Mouse (Mus musculus): ENCODE measurements around the gene Pex14.
"Not testable (repeated sequence)": the region's sequence is repeated elsewhere in the genome, so short reads cannot be mapped to it uniquely, and the experiment has no call there.

The Pex14 gene

DNA sequence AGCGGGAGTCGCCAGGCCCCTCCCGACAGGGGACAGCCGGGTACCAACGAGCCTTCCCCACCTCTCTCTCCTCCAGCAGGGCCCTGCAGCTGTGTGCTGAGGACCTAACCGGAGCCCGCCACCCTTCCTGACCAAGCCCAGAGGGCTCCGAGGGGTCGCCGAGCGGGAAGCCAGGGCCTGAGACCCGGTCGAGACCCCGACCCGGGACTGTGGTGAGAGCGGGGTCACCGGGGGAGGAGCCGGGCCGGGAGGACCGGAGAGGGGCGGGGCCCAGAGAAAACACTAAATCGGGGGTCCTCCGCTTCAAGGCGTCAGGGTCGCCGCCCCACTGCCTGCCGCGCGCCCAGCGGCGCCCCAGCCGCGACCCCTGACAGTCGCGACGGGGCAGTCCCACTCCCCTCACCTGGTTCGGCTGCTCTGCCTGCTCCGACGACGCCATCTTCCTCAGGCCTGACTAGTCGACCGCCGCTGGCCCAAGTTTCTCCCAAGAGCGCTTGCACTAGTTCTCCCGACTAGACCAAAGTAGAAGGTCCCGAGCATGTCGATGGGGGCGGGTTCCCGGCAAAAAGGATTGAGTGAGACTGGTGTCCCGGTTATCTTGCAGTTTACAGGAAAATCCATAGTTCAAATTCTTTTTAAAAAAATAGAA is at the start of gene Pex14:
TSS of gene Pex14 (minus strand) at position 508 of the 649 bp plus-strand sequence.
- DNase-seq (ENCODE audit: extremely low spot score, low read depth, low spot score), result peak; percentile 52

DNA sequence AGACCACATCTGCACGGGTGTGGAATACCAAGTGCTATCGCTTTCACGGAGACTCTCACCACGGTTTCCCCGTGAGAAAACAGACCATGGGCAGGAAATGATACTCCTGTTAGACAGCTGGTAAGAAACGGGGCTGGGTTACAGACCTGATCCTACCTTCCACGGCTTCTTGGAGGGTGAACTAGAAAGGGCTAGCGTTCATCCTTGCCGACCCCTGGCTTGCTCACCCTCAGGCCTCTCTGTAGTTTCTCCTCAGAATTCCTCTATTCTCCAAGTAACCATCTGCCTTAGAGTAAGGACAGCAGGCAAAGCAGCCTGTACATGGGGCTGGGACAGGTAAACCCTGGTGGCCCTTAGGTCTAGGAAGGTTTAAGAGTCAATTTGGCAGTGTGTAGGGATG is 49.5 kb upstream of the Pex14 start:
- DNase-seq (ENCODE audit: extremely low spot score, low read depth, low spot score), result no peak

DNA sequence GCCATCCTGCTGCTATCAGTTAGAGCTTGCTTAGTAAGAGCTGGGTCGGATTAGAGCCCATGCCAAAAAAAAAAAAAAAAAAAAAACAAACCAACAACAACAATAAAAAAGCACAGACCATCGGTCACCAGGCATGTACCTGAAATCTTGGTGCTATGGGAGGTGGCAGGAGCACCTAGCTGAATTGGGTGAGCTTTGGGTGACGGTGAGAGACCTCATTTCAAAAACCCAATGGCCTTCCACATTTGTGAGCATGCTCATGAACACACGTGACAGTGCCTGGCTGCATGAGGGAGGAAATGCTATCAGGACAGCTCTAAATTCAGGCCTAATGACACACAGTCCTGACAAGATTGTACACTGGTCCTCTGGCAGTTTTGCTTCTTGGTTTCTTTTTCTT is 48.4 kb upstream of the Pex14 start:
- no peak for DNase-seq (ENCODE audit: extremely low spot score, low read depth, low spot score)

DNA sequence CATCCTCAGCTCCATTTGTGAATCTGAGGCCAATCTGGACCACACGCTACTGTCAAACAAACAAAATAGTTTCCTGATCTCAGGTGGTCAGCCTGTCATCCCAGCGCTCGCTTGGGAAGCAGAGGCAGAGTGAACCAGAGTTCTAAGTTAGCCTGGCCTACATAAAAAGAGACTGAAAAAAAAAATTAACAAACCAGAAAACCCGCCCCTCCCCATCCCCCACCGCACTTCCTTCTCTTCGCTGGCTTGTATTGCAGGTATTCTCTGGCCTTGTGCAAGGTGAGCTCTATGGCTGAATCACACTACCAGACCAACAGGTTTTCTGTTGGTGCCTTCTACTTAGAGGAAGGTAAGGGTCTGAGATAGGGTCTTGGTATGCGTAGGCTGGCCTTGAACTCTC is 47.9 kb upstream of the Pex14 start:
- no peak for DNase-seq (ENCODE audit: extremely low spot score, low read depth, low spot score)

DNA sequence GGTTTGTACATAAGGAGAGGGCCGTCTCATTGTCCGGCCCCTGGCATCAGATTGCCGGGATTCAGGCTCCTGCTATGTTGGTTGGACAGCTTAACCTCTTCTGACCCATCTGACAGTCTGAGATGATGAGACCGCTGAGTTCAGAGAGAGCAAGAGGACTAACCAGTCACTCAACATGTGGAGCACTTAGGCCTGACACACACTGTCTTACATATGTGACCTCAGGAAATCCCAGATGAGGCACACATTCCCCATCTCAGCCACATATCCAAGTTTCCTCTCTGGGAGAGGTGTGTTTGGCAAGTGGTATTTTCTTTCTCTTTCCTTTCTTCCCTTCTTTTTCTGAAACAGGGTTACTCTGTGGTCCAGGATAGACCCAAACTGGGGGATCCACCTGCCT is 45.5 kb upstream of the Pex14 start:
- DNase-seq (ENCODE audit: extremely low spot score, low read depth, low spot score), result no peak

DNA sequence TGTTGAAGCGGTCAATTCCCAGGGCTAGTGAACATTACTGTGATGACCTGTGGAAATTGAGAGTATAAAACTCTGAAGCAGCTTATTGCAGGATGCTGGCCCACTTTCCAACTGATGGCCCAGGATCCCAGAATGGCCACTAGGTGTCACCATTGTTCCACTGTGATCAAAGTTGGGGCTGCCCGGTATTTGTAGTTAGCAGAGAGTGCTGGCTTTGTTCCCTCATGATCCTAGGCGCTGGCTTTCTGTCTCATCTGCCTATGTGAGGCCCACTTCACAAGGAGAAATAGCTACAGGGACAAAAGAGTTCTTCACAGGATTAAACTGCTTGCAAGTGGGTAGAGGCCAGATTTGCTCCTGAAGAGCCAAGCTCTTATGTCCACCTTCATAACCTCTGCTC is 44.8 kb upstream of the Pex14 start:
- peak; percentile 74 for DNase-seq (ENCODE audit: extremely low spot score, low read depth, low spot score)

DNA sequence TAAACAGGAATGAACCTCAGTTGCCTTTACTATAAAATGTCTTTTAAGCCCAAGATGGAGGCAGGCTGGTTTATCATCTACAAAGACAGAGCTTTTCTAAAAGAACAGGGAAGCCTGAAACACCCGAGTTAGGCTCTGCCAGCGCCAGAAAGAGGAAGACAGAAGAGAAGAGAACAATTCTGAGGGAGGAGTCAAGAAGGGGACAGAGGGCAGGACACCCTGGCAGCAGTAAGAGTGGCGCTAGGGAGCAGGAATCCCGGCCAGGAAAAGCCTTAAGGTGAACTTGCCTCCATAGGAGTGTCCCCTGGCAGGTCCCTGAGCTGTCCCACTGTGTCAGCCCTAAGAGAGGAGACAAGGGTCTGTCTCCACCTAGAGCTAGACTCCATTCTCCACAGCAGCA is 43.9 kb upstream of the Pex14 start:
- no peak for DNase-seq (ENCODE audit: extremely low spot score, low read depth, low spot score)

DNA sequence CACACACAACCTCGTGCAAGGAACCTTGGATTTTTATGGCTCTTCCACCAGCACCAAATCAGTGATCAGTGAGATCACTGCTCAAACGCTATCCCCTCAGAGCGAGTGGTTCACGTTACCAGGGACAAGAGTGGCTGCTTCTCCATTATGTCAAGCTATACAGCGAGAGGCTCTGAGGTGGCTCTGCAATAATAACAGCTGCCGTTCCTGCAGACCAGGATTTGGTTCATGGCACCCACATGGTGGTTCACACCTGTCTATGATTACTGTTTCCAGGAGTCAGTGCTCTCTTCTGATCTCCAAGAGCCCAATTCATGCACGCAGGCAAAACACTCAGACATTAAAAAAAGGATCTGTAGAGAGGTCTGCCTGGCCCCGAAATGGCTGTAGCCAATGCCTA is 38.8 kb upstream of the Pex14 start:
- no peak for DNase-seq (ENCODE audit: extremely low spot score, low read depth, low spot score)

DNA sequence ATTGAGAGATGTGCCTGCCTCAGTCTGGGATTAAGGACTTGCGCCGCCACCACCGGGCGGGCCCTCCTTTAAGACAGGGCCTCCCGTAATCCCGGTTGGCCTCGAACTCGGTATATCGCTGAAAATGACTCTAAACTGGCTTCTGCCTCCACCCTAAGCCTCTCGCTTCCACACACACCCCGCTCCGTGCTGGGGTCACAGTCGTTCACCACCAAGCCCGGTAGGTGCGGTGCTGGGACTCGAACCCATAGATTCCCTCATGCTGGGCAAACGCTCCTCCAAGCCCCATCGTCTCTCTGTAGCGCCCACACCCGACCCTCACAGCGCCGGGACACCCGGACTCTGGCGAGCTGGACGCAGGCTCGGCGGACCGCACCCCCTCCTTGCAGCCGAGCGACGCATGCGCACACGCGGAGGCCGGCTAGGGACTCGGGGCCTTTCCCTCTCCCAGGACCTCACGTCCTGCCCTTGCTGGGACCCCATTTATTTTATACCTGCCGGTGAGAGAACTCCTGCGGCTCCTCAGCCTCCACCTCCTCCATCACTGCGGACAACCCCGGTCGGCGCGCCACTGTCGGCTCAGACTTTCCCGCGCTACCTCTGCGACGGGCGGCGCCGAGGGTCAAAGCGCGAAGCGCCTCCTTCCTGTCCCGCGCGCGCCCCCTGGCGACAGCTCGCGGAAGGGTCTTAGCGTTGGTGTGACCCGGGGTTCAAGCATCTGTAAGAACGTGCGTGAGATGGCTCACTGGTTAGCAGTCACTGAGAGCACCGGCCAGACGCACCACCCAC is 37.5 kb upstream of the Pex14 start, which contains the start of gene Cenps:
TSS of gene Cenps (minus strand) at position 648 of the 789 bp plus-strand sequence.
- DNase-seq (ENCODE audit: extremely low spot score, low read depth, low spot score), result peak; percentile 50

DNA sequence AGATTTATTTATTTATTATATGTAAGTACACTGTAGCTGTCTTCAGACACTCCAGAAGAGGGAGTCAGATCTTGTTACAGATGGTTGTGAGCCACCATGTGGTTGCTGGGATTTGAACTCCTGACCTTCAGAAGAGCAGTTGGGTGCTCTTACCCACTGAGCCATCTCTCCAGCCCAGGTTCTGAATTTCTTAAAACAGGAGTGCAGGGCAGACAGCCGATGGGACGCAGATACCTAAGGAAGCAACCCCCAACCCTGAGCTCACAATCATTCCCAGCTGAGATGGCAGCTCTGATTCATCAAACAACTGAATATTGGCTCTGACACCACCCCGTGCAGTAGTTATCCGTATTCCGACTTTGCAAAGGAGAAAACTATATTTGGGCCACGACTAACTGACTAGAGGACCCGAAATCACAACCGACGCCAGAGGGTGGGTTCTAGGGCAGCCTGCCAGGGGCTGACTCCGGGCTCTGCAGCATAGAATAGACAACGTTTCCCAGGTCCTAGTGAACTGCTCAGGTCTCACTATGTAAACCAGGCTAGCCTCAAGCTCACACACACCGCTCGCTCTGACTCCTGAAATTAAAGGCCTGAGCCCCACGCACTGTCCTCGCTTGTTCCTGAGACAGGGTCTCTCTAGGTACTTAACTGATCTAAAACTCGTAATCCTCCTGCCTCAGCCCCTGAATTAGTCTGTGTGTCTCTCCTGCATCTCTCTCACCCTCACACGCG is 36.6 kb upstream of the Pex14 start:
- DNase-seq (ENCODE audit: extremely low spot score, low read depth, low spot score), result no peak

DNA sequence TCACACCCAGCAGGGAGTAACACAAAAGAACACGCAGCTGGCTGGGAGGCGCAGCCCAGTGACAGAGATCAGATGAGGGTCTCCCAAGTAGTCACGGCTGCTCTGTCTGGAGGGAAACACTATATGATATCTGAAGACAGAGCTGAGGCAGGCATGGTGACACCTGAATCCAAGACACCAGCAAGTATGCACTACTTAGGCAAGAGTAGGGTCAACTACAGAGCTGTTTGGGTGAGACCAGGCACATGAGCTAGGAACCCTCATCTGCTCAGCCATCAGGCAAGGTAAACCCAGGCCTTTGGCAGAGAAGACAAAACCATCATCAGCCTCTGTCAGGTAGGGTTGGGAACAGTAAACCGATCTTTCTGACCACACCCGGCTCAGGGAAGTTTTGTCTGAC is 33.7 kb upstream of the Pex14 start:
- DNase-seq (ENCODE audit: extremely low spot score, low read depth, low spot score), result no peak

DNA sequence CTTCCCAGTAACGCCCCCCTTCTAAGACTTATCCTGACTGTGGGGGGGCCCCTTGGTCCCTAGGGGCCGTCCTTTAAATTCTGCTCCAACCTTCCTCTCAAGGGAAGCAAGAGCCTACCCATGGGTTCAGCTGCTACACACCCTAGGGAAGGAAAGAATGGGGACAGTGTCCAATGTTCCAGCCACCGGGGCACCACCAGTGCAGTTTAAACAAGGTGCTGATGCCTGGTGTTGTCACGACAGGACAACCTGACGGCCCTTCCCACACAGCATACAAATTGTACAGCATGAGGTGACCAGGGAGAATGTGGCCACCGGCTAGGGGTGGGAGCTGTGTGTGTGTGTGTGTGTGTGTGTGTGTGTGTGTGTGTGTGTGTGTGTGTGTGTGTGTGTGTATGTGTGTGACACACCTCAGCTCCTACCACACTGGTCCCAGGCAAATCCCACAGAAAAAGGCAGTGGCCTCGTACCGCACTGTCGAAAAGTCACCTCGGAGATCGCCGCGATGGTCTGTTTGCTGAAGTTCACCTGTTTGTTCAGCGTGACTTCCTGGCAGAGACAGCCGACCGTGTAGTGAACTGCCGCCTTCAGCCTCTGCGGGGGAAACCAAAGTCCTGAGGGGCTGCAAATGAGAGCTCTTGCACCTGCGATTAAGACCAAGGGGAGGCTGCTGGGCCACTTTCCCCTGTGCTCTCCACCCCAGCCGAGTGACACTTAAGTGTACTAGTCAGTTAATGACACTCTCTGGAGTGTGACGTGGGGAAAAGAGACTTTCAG is 32.3 kb upstream of the Pex14 start:
- no peak for DNase-seq (ENCODE audit: extremely low spot score, low read depth, low spot score)

DNA sequence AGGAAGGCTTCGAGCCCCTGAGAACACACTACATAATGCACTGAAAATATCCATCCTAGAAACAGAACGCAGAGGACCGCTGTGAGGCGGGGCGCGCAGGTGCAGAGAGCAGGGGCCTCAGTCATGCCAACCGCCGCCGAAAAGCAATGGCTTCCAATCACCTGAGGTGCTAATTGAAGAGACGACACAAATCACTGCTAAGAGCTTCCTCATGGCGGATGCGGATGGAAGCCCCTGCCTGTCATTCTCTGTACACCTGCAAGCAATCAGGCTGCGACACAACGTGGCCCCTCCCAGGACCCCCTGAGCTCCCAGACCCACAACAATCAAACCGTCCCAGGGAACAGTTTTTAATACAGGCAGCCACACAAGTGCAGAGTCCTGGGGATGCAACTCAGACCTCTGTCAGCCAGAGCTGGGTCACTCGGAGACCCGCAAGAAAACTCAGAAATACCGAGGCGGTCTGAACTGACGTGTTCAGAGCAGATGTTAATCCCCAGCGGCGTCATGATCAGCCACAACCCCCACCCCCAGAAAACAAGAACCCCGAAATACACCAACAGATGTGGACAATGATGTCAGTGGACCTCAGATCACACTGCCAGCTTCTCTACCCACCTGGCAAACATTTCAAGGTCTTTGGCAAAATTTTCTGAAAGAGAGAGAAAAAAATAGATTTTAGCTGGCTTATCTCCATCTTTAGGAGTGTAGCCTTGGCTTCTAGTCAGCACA is 31.5 kb upstream of the Pex14 start:
- DNase-seq (ENCODE audit: extremely low spot score, low read depth, low spot score), result no peak

DNA sequence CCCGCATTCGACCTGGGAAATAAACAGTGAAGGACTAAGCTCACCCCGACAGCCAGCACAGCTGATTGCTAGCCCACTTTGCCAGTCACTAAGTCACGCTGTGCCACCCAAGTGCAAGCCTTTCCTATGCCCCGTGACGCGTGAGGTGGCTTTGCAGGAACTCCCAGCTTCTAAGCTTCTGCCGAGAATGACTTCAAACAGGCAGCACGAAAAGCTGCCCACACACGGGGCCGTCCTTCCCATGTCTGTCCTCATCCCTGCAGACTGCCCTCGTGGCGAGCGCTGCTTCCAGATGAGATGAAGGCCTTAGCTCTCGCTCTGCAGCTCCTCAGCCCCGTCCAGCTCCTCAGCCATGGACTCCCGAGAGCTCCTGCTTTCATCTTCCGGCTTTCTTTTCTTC is 28.8 kb upstream of the Pex14 start:
- DNase-seq (ENCODE audit: extremely low spot score, low read depth, low spot score), result no peak

DNA sequence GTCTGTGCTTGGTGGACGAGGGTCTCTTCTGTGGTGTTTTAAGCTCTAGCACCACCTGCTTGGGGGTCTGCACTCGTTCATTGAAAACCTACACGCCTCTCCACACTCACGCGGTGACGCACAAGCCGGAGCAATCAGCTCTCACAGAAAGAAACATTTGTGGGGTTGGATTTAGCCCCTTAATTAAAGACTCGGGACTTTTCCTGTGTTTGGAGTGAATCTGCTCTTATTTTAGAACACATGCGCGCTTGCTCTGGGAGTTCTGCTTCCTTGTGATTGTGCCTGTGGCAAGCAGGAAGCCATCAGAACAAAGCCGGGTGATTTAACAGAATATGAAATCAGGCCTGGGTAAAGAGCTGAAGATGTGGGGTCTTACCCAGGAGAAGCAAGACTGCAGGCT is 27.0 kb upstream of the Pex14 start, which contains the start of gene Cort:
TSS of gene Cort (minus strand) at position 101 of the 400 bp plus-strand sequence.
- DNase-seq (ENCODE audit: extremely low spot score, low read depth, low spot score), result no peak

DNA sequence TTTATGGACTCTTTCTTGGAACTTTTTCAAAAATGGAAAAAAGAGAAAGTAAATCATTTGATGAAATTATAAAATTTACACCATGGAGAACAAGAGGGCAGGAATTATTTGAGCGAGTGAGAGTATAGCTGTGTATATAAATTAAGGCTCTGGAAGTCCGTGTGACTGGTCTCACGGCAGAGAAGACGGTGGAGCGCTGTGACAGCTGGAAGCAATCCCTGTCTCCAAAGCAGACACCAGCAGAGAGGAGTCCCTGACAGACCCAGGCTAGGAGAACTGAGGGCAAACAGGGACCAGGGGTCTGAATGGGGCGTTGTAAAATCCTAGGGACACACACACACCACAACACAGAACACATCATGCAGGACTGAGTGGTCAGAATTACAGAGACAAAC is 26.4 kb upstream of the Pex14 start:
- DNase-seq (ENCODE audit: extremely low spot score, low read depth, low spot score), result no peak

DNA sequence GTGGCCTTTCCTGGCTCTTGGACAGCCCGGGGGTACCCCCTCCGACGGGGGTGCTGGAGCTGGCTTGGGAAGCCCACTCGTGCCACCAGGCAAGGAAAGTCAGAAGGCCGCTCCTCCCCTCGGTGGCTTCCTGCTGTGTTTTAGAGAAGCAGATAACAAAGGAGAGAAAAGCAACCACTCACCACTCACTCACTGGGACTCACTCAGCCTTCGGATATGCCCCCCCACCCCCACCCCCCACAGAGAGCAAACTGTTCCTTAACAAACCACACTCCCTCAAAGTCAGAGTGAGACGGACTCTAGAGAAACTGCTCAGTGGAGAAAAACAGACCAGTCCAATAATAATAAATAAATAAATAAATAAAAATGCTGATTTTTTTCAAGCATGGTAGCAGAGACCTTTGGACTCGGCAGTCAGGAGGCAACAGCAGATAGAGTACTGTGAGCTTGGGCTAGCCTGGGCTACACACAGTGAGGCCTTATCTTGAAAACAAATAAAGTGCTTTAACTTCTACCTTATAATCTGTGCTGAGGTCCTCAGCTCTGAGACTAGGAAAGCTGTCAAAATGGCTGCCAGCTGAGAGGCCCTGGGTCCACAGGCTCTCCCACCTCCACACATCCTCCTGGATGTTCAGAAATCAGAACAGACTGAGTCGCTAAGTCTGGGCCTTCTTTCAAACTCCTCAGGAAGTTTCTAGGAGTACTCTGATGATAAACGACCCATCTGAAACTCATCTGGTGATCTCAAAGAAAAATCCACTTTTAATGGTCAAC is 25.9 kb upstream of the Pex14 start:
- DNase-seq (ENCODE audit: extremely low spot score, low read depth, low spot score), result no peak

DNA sequence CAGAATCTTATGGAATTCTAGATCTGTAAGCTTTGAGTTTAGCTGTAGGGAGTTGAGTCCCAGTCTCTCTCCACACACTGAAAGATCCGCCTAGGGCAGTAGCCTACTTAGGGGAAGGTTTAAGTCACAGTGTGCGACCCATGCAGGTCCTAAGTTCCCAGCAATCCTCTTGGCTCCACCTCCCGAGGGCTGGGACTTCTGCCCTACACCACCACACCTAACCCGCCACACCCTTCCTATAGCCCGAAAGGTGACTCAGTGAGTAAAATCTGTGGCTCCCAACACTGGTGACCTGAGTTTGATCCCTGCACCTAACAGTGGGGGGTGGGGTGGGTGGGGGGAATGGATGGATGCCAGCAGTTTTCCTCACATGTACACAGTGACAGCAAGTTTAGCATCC is 23.8 kb upstream of the Pex14 start:
- no peak for DNase-seq (ENCODE audit: extremely low spot score, low read depth, low spot score)

DNA sequence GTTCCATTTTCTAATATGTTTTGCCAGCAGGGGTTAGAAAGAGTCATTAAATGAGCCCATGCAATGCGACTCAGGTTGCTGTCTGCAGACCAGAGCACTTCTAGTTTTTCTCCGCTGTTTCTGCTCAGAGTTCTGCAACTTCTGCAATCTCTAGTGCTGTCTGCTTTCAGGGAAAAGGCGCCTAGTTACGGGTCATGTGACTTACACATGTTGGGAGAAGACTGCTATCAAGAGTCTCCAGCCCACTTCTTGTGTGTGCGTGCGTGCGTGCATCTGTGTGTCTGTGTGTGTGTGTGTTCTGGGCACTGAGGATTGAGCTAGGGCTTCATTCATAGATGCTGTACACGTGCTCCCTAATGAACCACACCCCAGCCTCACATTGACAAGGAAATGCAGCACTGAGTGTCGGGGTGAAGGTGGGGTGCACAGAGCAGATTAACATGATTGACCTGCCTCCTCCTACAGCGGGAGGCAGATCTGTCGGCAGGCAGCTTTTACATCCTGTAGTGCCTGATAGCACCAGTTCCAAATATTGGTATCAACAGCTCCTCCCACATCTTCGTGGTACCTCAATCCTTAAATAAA is 20.4 kb upstream of the Pex14 start:
- DNase-seq (ENCODE audit: extremely low spot score, low read depth, low spot score), result not testable (repeated sequence)

Data from hindlimb bud, embryonic 11.5 days (tissue).